Mouse (Mus musculus): ENCODE results near the gene Uba6.

Gene Uba6

DNA sequence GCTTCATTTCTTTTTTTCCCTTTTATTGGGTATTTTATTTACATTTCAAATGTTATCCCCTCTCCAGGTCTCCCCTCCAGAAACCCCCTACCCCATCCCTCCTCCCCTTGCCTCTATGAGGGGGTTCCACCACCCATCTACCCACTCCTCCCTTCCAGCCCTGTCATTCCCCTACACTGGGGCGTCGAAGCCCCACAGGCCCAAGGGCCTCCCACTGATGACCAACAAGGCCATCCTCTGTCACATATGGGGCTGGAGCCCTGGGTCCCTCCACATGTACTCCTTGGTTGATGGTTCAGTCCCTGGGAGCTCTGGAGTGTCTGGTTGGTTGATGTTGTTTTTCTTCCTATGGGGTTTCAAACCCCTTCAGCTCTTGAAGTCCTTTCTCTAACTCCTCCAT, 70.4 kb downstream of the Uba6 start:
- Histone ChIP-seq H3K36me3 (ENCODE audit: control insufficient read depth, insufficient read depth, low read length, poor library complexity, severe bottlenecking) (peaks cover 12% of the 10 kb centered on the region), H3K27me3 (ENCODE audit: control insufficient read depth, insufficient read depth, low read length, poor library complexity, severe bottlenecking) (no peaks in the 10 kb centered on the region)
- no peak for DNase-seq (ENCODE audit: low read depth, low spot score)

DNA sequence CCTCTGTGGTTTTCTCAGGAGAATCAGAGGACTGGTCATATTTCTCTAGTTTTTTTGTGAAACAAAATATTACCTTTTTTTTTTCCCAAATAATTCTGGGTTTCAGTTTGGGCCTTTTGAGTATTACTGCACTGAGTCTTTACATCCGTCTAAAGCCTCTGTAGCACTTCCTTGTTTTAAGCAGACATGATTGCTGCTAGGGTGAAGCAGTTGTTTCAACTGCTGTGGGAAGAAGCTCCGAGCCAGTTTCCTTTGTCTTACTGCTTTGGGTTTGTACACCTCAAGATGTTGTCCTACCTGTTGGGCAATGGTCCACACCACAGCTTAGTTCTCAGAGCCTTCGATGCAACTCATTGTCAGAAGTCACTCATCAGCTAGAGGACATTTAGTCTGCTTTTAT, 72.0 kb downstream of the Uba6 start:
- H3K27me3 ChIP-seq (ENCODE audit: control insufficient read depth, insufficient read depth, low read length, poor library complexity, severe bottlenecking) = no peaks in the 10 kb centered on the region
- no peak for DNase-seq (ENCODE audit: low read depth, low spot score)

DNA sequence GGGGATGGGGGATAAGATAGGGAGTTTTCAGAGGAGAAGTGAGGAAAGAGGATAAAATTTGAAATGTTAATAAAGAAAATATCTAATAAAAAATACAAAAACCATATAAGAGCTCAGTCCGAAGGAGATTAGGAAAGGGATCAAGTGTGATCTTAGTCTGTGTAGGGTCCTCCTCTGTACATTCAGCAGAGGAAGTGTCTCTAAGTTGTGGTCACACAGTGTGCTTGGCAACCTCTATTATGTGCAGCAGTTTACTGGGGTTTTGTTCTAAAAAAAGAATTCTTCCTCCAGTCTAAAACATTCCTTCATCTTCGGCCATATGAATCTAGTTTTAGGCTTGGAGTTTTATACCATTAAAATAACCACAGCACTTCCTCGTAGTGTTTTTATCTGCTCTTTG, 73.6 kb downstream of the Uba6 start:
- DNase-seq (ENCODE audit: low read depth, low spot score) = no peak
- no peaks in the 10 kb centered on the region for H3K27me3 ChIP-seq (ENCODE audit: control insufficient read depth, insufficient read depth, low read length, poor library complexity, severe bottlenecking)
- peaks cover 15% of the 10 kb centered on the region for H3K36me3 ChIP-seq (ENCODE audit: control insufficient read depth, insufficient read depth, low read length, poor library complexity, severe bottlenecking)

More for the DNA sequence above, 72.0 kb downstream of the Uba6 start:
- peaks cover 15% of the 10 kb centered on the region for H3K36me3 ChIP-seq (ENCODE audit: control insufficient read depth, insufficient read depth, low read length, poor library complexity, severe bottlenecking)

DNA sequence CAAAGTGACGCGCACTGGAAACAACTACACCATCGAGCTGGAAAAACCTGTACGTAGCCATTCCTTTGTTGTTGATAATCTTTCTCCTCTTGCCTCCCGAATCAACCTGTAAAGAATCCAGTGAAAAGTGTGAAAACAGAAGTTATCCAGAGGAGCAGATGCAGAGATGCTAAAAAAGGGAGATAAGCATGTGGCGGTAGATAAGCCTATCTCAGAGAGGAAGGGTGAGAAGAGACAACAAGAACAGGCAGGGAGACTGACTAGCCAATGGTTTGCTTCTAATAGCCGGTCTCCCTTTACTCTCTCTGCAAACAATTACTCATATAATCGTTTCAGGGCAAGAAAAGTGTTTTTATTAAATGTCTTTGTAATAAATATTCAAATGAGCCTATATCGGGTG, 77.8 kb downstream of the Uba6 start:
- Histone ChIP-seq H3K36me3 (ENCODE audit: control insufficient read depth, insufficient read depth, low read length, poor library complexity, severe bottlenecking) (peaks cover 7% of the 10 kb centered on the region), H3K27me3 (ENCODE audit: control insufficient read depth, insufficient read depth, low read length, poor library complexity, severe bottlenecking) (no peaks in the 10 kb centered on the region)
- DNase-seq (ENCODE audit: low read depth, low spot score) = no peak

DNA sequence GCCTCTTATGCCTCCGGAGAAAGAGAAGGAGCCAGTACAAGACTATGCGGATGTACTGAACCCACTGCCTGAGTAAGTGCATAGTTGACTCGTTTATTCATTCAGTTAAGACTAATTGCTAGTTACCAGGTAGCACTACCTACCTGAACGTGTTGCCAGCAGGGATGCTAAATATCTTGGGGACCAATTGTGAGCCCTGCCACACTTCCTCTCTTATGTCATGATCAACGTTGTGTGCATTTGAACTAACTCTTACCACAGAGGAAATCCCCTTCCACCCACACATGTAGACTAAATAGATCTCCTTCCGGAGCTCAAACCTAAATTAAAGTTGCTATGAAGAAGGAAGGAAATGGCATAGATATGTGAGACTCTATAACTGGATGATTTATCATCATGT, 85.9 kb downstream of the Uba6 start:
- H3K27me3 ChIP-seq (ENCODE audit: control insufficient read depth, insufficient read depth, low read length, poor library complexity, severe bottlenecking) = no peaks in the 10 kb centered on the region
- H3K36me3 ChIP-seq (ENCODE audit: control insufficient read depth, insufficient read depth, low read length, poor library complexity, severe bottlenecking) = peaks cover 12% of the 10 kb centered on the region; the same call in 1 of the 2 replicates
- DNase-seq (ENCODE audit: low read depth, low spot score) = peak; percentile 93

DNA sequence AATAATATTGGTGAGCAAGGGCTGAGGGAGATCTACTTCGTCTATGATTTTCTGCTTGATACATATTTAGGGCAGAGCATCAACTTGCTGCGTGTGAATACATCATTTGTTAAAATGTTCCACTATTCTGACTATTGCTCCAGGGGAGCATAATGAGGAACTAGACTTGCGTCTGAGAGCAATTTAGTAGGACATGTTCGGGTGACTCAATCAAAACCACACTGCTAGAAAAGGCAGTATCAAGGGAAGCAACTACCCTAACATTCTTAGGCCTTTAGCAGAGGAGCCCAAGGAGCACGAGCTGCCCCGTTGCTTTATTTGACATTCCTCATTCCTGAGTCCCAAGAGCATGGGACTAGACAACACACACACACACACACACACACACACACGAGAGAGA, 87.6 kb downstream of the Uba6 start:
- Histone ChIP-seq H3K27me3 (ENCODE audit: control insufficient read depth, insufficient read depth, low read length, poor library complexity, severe bottlenecking) (no peaks in the 10 kb centered on the region), H3K36me3 (ENCODE audit: control insufficient read depth, insufficient read depth, low read length, poor library complexity, severe bottlenecking) (peaks cover 17% of the 10 kb centered on the region; the same call in 1 of the 2 replicates)
- DNase-seq (ENCODE audit: low read depth, low spot score) = peak; percentile 71

DNA sequence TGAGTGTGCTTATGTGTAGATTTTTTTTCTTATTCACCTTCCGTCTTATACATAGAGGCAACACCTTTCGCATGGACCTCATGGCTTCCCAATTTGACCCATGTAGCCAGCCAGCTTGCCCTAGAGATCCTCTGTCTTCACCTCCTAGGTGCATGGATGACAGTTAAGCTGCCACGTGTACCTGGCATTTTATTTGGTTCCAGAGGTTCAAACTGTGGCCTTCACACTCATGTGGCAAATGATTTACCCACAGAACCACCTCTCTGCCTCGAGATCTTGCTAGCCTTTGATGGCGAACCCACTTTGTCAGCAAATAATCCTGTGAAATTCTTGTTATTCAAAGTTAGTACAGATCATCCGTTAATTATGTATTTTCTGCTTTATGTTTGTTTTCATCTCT, 88.6 kb downstream of the Uba6 start:
- Histone ChIP-seq H3K27me3 (ENCODE audit: control insufficient read depth, insufficient read depth, low read length, poor library complexity, severe bottlenecking) (no peaks in the 10 kb centered on the region), H3K36me3 (ENCODE audit: control insufficient read depth, insufficient read depth, low read length, poor library complexity, severe bottlenecking) (peaks cover 19% of the 10 kb centered on the region)
- DNase-seq (ENCODE audit: low read depth, low spot score) = no peak

DNA sequence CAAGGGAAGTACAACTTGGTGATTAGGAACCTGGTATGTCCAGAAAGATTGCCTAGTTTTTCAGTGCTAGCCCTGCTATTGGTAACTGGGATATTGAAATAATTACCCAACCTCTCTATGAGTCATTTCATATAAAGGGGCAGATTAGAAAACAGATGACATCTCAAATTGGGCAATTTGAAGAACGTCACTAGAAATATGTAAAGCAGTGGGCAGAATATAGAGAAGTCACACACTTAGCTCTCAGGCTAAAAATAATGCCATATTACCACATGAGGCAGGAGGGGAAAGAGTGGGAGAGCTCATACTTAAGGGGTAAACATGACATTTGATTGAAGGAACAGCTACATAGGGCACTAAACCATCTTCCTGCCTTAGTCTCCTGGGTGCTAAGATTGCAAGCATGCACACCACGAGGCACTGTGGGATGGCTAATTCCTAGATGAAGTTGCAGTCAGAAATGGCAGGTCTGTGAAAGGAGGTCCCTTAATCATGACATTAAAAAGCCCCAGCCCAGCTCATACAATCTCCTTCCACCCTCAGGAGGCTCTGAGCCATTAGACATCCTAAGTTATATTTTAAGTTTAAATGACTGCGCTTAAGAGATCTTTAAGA, 93.8 kb downstream of the Uba6 start:
- Histone ChIP-seq H3K36me3 (ENCODE audit: control insufficient read depth, insufficient read depth, low read length, poor library complexity, severe bottlenecking) (peaks cover 21% of the 10 kb centered on the region), H3K27me3 (ENCODE audit: control insufficient read depth, insufficient read depth, low read length, poor library complexity, severe bottlenecking) (no peaks in the 10 kb centered on the region)
- peak; percentile 89 for DNase-seq (ENCODE audit: low read depth, low spot score)

DNA sequence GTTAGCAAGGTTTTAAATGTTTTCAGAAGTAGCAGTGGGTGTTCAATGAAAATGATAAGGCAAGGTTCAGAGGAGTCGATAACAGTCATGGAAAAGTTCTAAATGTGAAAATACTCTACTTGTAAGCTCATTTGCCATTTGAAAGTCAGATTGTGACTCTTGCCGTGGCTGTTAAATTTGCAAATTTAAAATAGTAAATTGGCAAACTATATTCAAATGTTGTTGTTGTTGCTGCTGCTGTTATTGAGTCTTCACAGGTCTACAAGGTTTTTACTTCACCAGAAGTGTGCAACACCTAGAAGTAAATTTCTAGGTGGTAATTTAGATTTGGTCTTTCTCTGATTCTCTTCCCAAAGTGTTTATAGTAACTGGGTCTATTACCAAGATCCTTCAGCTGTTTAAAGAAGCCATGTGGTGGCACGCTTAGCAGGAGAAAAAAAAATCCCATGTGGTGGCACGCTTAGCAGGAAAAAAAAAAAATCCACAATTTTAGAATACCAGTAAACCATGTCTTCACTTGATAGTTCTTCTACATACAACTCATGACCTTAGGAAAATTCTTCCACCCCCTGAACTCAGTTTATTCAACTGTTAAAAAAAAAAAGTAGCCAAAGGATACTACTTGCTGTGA, 99.7 kb downstream of the Uba6 start:
- peaks cover 8% of the 10 kb centered on the region; the same call in 1 of the 2 replicates for H3K36me3 ChIP-seq (ENCODE audit: control insufficient read depth, insufficient read depth, low read length, poor library complexity, severe bottlenecking)
- H3K27me3 ChIP-seq (ENCODE audit: control insufficient read depth, insufficient read depth, low read length, poor library complexity, severe bottlenecking) = no peaks in the 10 kb centered on the region
- no peak for DNase-seq (ENCODE audit: low read depth, low spot score)

DNA sequence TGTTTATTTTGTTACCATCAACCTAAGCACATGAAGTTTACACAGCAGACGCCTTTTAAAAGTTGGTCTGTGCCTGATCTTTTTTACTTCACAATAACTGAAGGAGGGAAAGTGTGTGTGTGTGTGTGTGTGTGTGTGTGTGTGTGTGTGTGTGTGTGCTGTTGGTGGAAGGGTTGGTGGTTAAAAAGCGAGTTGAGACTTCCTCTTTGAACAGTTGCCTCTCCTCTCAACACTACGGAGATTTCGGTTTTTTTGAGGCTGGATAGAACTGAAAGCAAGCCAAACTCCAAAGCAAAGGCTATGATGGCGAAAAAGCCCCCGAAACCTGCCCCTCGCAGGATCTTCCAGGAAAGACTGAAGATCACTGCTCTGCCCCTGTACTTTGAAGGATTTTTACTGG, 101.1 kb downstream of the Uba6 start, which contains the start of gene Stap1:
Gene Stap1 (plus strand): TSS at position 209 of the 400 bp plus-strand sequence.
- Histone ChIP-seq H3K27me3 (ENCODE audit: control insufficient read depth, insufficient read depth, low read length, poor library complexity, severe bottlenecking) (no peaks in the 10 kb centered on the region), H3K36me3 (ENCODE audit: control insufficient read depth, insufficient read depth, low read length, poor library complexity, severe bottlenecking) (peaks cover 6% of the 10 kb centered on the region; the same call in 1 of the 2 replicates)
- peak; percentile 88 for DNase-seq (ENCODE audit: low read depth, low spot score)

DNA sequence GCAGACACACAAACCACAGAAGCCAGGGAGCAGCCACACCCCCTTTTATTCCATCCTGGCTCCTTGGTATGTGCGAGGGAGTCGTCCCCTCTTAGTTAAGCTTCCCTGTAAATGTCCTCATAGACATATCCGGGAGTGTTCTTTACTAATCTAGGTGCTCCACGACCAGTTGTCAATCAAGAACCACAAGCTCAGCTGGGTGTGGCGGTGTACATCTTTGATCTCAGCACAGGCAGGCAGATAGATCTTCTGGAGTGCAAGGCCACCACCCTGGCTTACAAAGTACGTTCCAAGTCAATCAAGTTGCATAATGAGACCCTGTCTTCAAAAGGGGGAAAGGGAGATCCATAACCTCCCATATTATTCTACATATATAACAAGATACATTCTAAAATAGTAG, 103.5 kb downstream of the Uba6 start:
- DNase-seq (ENCODE audit: low read depth, low spot score) = no peak
- H3K36me3 ChIP-seq (ENCODE audit: control insufficient read depth, insufficient read depth, low read length, poor library complexity, severe bottlenecking) = peaks cover 4% of the 10 kb centered on the region; the same call in 1 of the 2 replicates

DNA sequence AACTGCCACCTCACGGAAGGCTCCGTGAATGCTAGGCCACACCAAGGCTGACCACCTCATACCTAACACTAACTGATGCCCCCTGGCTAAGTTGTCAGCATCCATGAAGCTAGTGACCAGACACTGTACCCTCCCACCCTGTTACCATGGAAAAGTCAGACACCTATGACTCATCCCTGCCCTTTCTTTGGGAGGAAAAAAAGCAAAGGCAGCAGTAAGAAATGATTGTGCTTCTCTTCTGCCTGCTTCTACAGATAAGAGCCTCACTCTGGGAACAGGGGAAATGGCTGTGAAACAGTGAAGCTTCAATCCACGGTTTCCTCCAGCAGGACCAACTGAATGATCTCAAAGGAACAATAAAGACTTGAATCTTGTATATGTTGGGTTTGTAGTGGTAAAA, 104.2 kb downstream of the Uba6 start:
- Histone ChIP-seq H3K27me3 (ENCODE audit: control insufficient read depth, insufficient read depth, low read length, poor library complexity, severe bottlenecking) (no peaks in the 10 kb centered on the region), H3K36me3 (ENCODE audit: control insufficient read depth, insufficient read depth, low read length, poor library complexity, severe bottlenecking) (0 out of 2 replicates have a peak, but pooled peaks cover under 1% of the 10 kb centered on the region)
- no peak for DNase-seq (ENCODE audit: low read depth, low spot score)

More for the DNA sequence above, 103.5 kb downstream of the Uba6 start:
- H3K27me3 ChIP-seq (ENCODE audit: control insufficient read depth, insufficient read depth, low read length, poor library complexity, severe bottlenecking) = no peaks in the 10 kb centered on the region

DNA sequence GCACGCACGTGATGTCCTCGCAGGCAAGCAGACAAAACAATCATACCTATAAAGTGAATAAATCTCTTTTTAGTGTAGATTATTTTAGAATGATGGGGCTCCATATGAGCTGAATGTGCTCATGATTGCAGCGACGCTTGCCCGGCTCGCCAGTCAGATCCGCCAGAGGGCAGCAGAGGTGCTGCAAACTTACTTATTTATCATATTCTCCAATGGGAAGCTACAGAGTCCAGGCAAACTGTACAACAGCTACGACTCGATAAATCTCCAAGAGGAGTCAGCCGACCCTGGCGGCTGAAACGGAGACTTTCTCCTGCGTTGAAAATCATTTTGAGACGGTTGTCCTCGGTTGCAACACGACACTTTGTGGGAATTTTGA, 106.1 kb downstream of the Uba6 start:
- H3K36me3 ChIP-seq (ENCODE audit: control insufficient read depth, insufficient read depth, low read length, poor library complexity, severe bottlenecking) = no peaks in the 10 kb centered on the region
- peak; percentile 91 for DNase-seq (ENCODE audit: low read depth, low spot score)
- no peaks in the 10 kb centered on the region for H3K27me3 ChIP-seq (ENCODE audit: control insufficient read depth, insufficient read depth, low read length, poor library complexity, severe bottlenecking)

DNA sequence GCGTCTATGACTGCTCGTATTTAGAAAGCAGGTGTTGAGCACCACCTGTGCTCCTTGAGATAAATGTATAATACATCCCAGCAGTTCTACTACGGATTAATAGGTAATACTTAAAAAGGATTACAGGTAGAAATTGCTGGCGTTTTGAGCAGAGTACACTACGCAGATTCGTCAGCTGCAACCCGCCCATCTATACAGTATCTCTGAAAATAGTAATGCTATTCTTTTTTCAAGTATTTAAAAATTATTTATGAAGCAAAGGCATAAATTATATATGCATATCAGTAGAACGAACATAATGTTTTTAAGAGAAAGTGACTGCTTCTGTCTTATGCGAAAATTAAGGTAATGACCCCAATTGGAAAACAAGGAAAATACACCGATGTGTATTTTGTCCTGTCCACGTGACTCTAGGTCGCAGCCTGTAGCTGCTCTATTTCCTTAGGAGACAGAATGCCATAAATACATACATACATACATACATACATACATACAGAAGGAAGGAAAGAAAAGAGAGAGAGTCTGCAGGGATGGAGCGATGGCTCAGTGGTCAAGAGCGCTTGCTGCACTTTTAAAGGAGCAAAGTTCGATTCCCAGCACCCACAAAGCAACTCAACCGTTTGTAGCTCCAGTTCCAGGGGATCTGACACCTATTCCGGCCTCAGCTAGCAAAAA, 106.6 kb downstream of the Uba6 start:
- Histone ChIP-seq H3K36me3 (ENCODE audit: control insufficient read depth, insufficient read depth, low read length, poor library complexity, severe bottlenecking) (no peaks in the 10 kb centered on the region), H3K27me3 (ENCODE audit: control insufficient read depth, insufficient read depth, low read length, poor library complexity, severe bottlenecking) (no peaks in the 10 kb centered on the region)
- DNase-seq (ENCODE audit: low read depth, low spot score) = no peak
